Mouse (Mus musculus) midbrain, embryonic 16.5 days (tissue): ENCODE data around the gene Vps11. TPM values are rescaled to one million over a fixed set of nuclear protein-coding genes. Genes with fewer than 3 reads are reported as not detected.

Experiments used
- ATAC-seq: fragments of 200-750 bp; cut with Nextera tagmentation; 2 replicates; pipeline ENCODE4 v1.8.0; 2017; ENCODE audit warnings: moderate TSS enrichment
- H3K27ac ChIP-seq: fragments of 300-500 bp; sonication (generic); 2 replicates; pipeline ENCODE4 v1.5.1; 2014; ENCODE audit warnings: mild to moderate bottlenecking, low read length, mixed read lengths
- H3K27me3 ChIP-seq: fragments of 300-500 bp; sonication (generic); 2 replicates; pipeline ENCODE4 v1.6.1; 2014; ENCODE audit warnings: low read depth, low read length, mixed read lengths; ENCODE audit not compliant: control insufficient read depth, insufficient read depth
- H3K36me3 ChIP-seq: fragments of 300-500 bp; sonication (generic); 2 replicates; pipeline ENCODE4 v1.6.1; 2014; ENCODE audit warnings: mild to moderate bottlenecking, low read length, moderate library complexity, mixed read lengths; ENCODE audit not compliant: control insufficient read depth, insufficient read depth
- H3K4me1 ChIP-seq: fragments of 300-500 bp; sonication (generic); 2 replicates; pipeline ENCODE4 v1.6.1; 2014; ENCODE audit warnings: mild to moderate bottlenecking, low read length, mixed read lengths; ENCODE audit not compliant: control insufficient read depth, insufficient read depth
- H3K4me2 ChIP-seq: fragments of 300-500 bp; sonication (generic); 2 replicates; pipeline ENCODE4 v1.6.1; 2014; ENCODE audit warnings: mild to moderate bottlenecking, low read length, mixed read lengths
- H3K4me3 ChIP-seq: fragments of 300-500 bp; sonication (generic); 2 replicates; pipeline ENCODE4 v1.5.1; 2014; ENCODE audit warnings: low read depth, mild to moderate bottlenecking, low read length, moderate library complexity, mixed read lengths
- H3K9ac ChIP-seq: fragments of 300-500 bp; sonication (generic); 2 replicates; pipeline ENCODE4 v1.6.1; 2014; ENCODE audit warnings: low read depth, low read length, mixed read lengths
- H3K9me3 ChIP-seq: fragments of 300-500 bp; sonication (generic); replicated peaks from 2 replicates; pipeline ENCODE4 v1.6.1; 2014; ENCODE audit warnings: mild to moderate bottlenecking, low read length, mixed read lengths; ENCODE audit not compliant: control insufficient read depth, poor library complexity, severe bottlenecking
- WGBS: fragments of 180-500 bp; shearing (Covaris S2); extraction: QIAGEN DNeasy Blood & Tissue Kit; methylation state at CpG from one replicate; pipeline ENCODE4 v1.1.7; 2014; 5-methylcytosine and 5-hydroxymethylcytosine counted together
- polyA plus RNA-seq: library from polyadenylated mRNA; unstranded; fragments of >200 nt; fragmentation: Nextera tagmentation; extraction: Ambion mirVana; gene quantifications from 2 replicates; pipeline ENCODE4 v1.2.1, GENCODE M21; 2015

The Vps11 gene
- polyA plus RNA-seq, 1 experiment from 2014 or later = 45.6 TPM

DNA sequence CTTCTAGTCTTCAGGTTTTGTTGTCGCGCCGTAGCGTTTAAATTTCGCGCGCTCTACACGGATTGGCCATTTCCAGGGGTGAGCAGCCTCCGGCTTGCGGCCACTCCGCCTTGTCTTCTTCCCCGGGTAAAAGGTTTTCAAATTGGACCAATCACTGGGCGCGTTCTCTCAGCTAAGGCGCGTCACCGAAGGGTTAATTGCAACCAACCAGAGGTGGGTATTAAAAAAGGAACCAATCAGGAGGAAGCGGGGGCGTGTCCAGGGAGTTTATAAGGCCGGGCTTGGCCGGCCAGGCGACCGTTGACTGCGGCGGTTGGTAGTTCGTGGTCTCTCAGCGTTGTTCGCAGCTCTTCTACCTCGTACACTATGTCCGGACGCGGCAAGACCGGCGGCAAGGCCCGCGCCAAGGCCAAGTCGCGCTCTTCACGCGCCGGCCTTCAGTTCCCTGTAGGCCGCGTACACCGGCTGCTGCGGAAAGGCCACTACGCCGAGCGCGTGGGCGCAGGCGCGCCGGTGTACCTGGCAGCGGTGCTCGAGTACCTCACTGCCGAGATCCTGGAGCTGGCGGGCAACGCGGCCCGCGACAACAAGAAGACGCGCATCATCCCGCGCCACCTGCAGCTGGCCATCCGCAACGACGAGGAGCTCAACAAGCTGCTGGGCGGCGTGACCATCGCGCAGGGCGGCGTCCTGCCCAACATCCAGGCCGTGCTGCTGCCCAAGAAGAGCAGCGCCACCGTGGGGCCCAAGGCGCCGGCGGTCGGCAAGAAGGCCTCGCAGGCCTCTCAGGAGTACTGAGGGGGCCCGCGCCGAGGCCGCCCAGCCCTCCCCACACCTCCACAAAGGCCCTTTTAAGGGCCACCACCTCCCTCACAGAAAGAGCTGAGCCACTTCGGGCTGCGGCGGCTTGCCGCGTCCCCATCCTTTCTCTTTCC lies 26.8 kb downstream of the Vps11 start, which contains the start of gene H2afx:
TSS of gene H2afx (plus strand) at position 299 of the 935 bp plus-strand sequence.
- Histone ChIP-seq H3K9me3 (no peaks in the 10 kb centered on the region), H3K4me1 (peaks cover 18% of the 10 kb centered on the region), H3K27ac (peak within 1 kb of the TSS; percentile 94), H3K9ac (peak within 1 kb of the TSS; percentile 84), H3K27me3 (no peaks in the 10 kb centered on the region), H3K4me3 (peak within 1 kb of the TSS; percentile 91), H3K4me2 (peak within 1 kb of the TSS; percentile 96), H3K36me3 (peaks cover 15% of the 10 kb centered on the region)
- ATAC-seq = peak; percentile 95
- under 1% methylated on average over 86 of the region's 91 CpGs for WGBS

DNA sequence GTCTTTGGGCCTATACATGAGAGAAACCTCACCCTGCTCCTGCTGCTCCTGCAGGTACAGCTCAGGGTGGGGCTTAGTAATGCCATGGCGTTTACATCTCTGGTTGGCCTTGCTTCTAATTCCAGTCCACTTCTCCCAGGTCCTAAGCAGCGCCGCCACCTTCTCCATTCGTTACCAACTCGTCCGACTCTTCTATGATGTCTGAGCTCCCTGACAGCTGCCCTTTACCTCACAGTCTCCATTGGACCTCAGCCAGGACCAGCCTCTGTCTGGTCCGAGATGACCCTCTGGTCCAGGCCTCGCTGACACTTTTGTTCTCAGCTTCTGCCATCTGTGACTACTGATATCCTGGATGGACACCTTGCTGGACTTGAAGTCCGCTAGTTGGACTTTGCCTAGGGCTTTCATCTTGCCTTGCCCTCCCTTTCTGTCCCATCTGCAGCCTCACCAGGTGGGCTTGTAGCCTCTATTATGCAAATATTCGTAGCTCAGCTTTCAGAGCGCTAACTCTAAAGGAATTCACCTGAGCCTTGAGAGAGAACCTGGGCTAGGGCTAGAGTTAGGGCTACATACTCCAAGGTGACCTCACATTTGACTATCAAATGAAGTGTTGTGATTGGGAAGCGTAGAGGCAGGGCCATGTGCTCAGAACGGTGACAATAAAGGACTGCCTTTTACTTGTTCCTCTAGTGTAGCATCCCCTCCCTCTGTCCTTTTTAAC lies 28.4 kb downstream of the Vps11 start:
- 96% methylated on average over 13 of the region's 13 CpGs for WGBS
- Histone ChIP-seq H3K4me1 (peaks cover 21% of the 10 kb centered on the region), H3K9me3 (no peaks in the 10 kb centered on the region), H3K4me3 (no peak overlapping the region), H3K9ac (no peak overlapping the region), H3K27ac (no peak overlapping the region), H3K4me2 (no peak overlapping the region), H3K27me3 (no peaks in the 10 kb centered on the region), H3K36me3 (peaks cover 13% of the 10 kb centered on the region)
- ATAC-seq = no peak

DNA sequence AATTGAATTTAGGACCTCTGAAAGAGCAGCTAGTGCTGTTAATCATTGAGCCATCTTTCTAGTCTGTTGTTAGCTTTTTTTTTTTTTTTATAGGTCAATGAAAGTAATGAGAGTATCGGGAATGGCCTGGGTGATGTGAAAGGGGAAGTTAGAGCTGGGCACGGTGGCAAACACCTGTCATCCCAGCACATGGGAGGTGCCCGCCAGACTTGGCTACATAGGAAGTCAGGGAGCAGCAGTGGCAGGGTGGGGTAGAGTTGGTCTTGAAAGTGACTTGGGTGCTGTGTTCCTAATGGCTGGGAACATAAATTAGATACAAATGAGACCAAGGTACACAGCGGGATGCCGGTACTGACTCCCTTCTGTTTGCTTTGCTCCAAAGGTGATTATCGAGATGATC lies 30.7 kb downstream of the Vps11 start:
- peaks cover 15% of the 10 kb centered on the region for H3K4me1 ChIP-seq
- WGBS = 95% methylated on average over 6 of the region's 6 CpGs
- H3K9ac ChIP-seq = no peak overlapping the region
- H3K27ac ChIP-seq = no peak overlapping the region
- no peak overlapping the region for H3K4me2 ChIP-seq
- no peaks in the 10 kb centered on the region for H3K9me3 ChIP-seq
- no peak for ATAC-seq
- peaks cover 13% of the 10 kb centered on the region for H3K36me3 ChIP-seq
- H3K27me3 ChIP-seq = no peaks in the 10 kb centered on the region
- H3K4me3 ChIP-seq = no peak overlapping the region

DNA sequence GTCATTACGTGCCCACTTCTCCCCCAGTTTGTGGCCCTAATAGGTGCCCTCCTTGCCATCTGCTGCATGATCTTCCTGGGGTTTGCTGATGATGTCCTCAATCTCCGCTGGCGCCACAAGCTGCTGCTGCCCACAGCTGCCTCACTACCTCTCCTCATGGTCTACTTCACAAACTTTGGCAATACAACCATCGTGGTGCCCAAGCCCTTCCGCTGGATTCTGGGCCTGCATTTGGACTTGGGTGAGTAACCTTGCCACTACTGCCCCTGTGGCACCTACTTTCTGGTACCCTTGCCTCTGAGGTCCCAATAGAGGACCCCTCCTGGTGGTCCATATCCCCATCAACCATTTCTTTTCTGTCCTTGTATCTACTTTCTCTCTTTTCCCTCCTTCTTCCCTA lies 33.5 kb downstream of the Vps11 start:
- Histone ChIP-seq H3K4me2 (peak overlapping the region; percentile 80), H3K27ac (no peak overlapping the region), H3K9ac (no peak overlapping the region), H3K4me3 (peak overlapping the region; percentile 86), H3K4me1 (peaks cover 16% of the 10 kb centered on the region), H3K27me3 (no peaks in the 10 kb centered on the region), H3K36me3 (peaks cover 10% of the 10 kb centered on the region), H3K9me3 (no peaks in the 10 kb centered on the region)
- WGBS = 92% methylated on average over 5 of the region's 5 CpGs
- no peak for ATAC-seq

DNA sequence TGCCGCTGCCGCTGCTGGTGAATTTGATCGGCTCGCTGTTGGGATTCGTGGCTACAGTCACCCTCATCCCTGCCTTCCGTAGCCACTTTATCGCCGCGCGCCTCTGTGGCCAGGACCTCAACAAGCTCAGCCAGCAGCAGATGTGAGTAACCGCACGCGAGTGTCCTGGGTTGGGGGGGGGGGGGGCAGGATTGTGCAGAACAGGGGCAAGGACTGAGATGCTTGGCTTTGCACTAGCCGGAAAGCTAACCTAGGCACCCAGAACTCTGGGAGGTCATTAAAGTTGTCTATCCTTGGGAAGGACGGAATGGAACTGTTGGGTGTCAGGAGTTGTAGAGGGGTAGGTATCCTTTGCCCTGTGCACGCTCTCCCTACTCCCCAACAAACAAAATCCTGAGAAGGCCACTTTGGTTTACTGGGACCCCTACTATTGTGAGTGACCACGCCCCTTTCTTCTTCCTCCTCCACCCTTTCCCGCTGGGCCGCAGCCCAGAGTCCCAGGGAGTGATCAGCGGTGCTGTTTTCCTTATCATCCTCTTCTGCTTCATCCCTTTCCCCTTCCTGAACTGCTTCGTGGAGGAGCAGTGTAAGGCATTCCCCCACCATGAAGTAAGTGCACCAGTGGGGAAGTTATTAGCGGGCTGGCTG lies 34.3 kb downstream of the Vps11 start:
- Histone ChIP-seq H3K27ac (peak overlapping the region; percentile 90), H3K9ac (peak overlapping the region; percentile 89), H3K4me3 (peak overlapping the region; percentile 86), H3K9me3 (no peaks in the 10 kb centered on the region), H3K27me3 (no peaks in the 10 kb centered on the region), H3K4me1 (peaks cover 16% of the 10 kb centered on the region), H3K36me3 (peaks cover 6% of the 10 kb centered on the region; the same call in 1 of the 2 replicates), H3K4me2 (peak overlapping the region; percentile 80)
- peak; percentile 33 for ATAC-seq
- under 1% methylated on average over 22 of the region's 22 CpGs for WGBS

DNA sequence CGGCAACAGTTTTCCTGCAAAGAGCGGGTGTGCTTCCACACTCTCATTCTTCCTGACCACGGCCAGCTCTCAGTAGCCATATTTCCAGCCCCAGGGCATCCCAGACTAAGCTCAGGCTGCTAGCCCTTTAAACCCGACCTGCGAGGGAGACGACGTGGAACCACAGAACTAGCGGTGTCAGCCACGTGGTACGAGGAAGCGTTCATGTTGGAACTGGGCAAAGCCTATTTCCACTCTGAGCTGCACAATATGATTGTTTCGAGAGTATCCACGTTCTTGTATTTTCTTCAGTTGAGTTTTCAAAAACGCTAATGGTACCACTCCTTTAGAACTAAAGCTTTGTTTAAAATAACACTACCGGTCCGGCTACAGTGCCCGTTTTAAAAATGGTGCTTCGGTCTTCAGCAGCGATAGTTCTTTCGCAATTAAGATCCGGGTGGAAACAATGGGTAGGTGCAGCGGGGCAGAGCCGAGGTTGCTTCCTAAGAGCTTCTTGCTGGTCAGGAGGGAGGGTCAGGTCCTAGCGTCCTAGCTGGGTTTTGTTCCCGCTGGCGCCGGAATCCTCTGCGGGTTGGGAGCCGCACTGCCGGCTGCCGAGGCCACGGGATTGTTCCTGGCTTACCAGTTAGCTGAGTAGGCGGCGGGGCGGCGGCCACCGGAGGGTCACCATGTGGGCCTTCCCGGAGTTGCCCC lies 35.0 kb downstream of the Vps11 start:
- peak; percentile 95 for ATAC-seq
- Histone ChIP-seq H3K4me3 (peak overlapping the region; percentile 86), H3K36me3 (peaks cover 6% of the 10 kb centered on the region; the same call in 1 of the 2 replicates), H3K4me1 (peaks cover 16% of the 10 kb centered on the region), H3K9me3 (no peaks in the 10 kb centered on the region), H3K4me2 (peak overlapping the region; percentile 80), H3K27ac (peak overlapping the region; percentile 90), H3K9ac (peak overlapping the region; percentile 89), H3K27me3 (no peaks in the 10 kb centered on the region)
- under 1% methylated on average over 38 of the region's 38 CpGs for WGBS

DNA sequence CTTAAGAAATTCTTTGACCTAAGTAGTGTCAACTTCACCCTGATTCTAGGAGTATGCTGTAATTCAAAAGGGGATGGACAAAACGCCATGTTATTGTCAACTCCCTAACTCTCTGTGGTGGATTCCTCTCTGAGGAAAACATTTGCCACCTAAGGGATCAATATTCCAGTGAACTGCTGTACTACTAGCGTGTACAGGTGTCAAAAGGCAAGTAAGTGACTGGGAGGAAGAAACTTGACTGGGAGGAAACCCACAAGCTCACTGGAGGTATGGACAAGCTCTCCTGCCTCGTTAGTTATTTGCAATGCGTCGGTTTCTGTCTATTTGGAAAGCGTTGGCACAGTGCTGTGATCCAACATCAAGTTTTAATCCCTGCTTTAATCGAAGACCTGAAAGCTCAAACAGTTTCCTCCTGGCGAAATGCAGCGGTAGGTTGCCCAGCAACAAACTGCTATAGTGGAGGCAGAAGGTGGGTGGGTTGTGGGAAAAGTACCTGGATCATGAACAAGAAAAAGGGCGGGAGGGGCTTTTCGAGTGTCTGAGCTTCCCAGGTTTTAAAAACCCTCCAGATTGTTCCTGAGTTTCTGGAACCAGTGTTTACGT lies 35.6 kb downstream of the Vps11 start, which contains the start of gene Dpagt1:
TSS of gene Dpagt1 (plus strand) at position 252 of the 603 bp plus-strand sequence.
- Histone ChIP-seq H3K4me2 (peak within 1 kb of the TSS; percentile 80), H3K36me3 (peaks cover 4% of the 10 kb centered on the region; the same call in 1 of the 2 replicates), H3K9ac (peak within 1 kb of the TSS; percentile 89), H3K9me3 (no peaks in the 10 kb centered on the region), H3K27me3 (no peaks in the 10 kb centered on the region), H3K4me1 (peaks cover 19% of the 10 kb centered on the region), H3K27ac (peak within 1 kb of the TSS; percentile 90), H3K4me3 (peak within 1 kb of the TSS; percentile 86)
- ATAC-seq = peak; percentile 61
- 4% methylated on average over 12 of the region's 12 CpGs for WGBS
